Mouse (Mus musculus) lung, embryonic 16.5 days (tissue): ENCODE data around the gene Ryr2. TPM values are rescaled to one million over a fixed set of nuclear protein-coding genes. Genes with fewer than 3 reads are reported as not detected.
"Not testable (repeated sequence)": the region's sequence is repeated elsewhere in the genome, so short reads cannot be mapped to it uniquely, and the experiment has no call there.

Source experiments
- ATAC-seq: fragments of 200-750 bp; cut with Nextera tagmentation; 2 replicates; pipeline ENCODE4 v1.8.0; 2017; ENCODE audit warnings: low read depth, mild to moderate bottlenecking, moderate library complexity
- H3K27ac ChIP-seq: fragments of 300-500 bp; sonication (generic); 2 replicates; pipeline ENCODE4 v1.5.1; 2014; ENCODE audit warnings: mild to moderate bottlenecking, control low read depth, low read length
- H3K27me3 ChIP-seq: fragments of 300-500 bp; sonication (generic); 2 replicates; pipeline ENCODE4 v1.6.1; 2014; ENCODE audit warnings: low read depth, low read length, mixed read lengths; ENCODE audit not compliant: control insufficient read depth, insufficient read depth
- H3K36me3 ChIP-seq: fragments of 300-500 bp; sonication (generic); 2 replicates; pipeline ENCODE4 v1.6.1; 2014; ENCODE audit warnings: low read length; ENCODE audit not compliant: control insufficient read depth, insufficient read depth
- H3K4me1 ChIP-seq: fragments of 300-500 bp; sonication (generic); replicated peaks from 2 replicates; pipeline ENCODE4 v1.6.1; 2014; ENCODE audit warnings: low read length, mixed read lengths; ENCODE audit not compliant: control insufficient read depth, insufficient read depth
- H3K4me2 ChIP-seq: fragments of 300-500 bp; sonication (generic); 2 replicates; pipeline ENCODE4 v1.6.1; 2014; ENCODE audit warnings: low read depth, low read length, control low read depth
- H3K4me3 ChIP-seq: fragments of 300-500 bp; sonication (generic); 2 replicates; pipeline ENCODE4 v1.5.1; 2014; ENCODE audit warnings: mild to moderate bottlenecking, low read length, control low read depth
- H3K9ac ChIP-seq: fragments of 300-500 bp; sonication (generic); 2 replicates; pipeline ENCODE4 v1.6.1; 2014; ENCODE audit warnings: low read length, control low read depth
- H3K9me3 ChIP-seq: fragments of 300-500 bp; sonication (generic); 2 replicates; pipeline ENCODE4 v1.6.1; 2016; ENCODE audit warnings: low read length; ENCODE audit not compliant: control insufficient read depth
- WGBS: fragments of 180-500 bp; shearing (Covaris S2); extraction: QIAGEN DNeasy Blood & Tissue Kit; methylation state at CpG from one replicate; pipeline ENCODE4 v1.1.7; 2014; 5-methylcytosine and 5-hydroxymethylcytosine counted together
- polyA plus RNA-seq: library from polyadenylated mRNA; unstranded; fragments of >200 nt; fragmentation: Nextera tagmentation; extraction: Ambion mirVana; gene quantifications from 2 replicates; pipeline ENCODE4 v1.2.1, GENCODE M21; 2015

Gene Ryr2
- polyA plus RNA-seq, 1 experiment from 2014 or later = 1.5 TPM

GRCm38 (mm10) chr13:11831210-11831609, 275.5 kb downstream of the Ryr2 start:
- Histone ChIP-seq H3K4me2 (no peak overlapping the region), H3K9ac (no peak overlapping the region), H3K9me3 (no peaks in the 10 kb centered on the region), H3K36me3 (no peaks in the 10 kb centered on the region), H3K4me3 (no peak overlapping the region), H3K4me1 (no peaks in the 10 kb centered on the region), H3K27me3 (no peaks in the 10 kb centered on the region), H3K27ac (no peak overlapping the region)
- WGBS = 77% methylated on average over 4 of the region's 4 CpGs
- no peak for ATAC-seq

GRCm38 (mm10) chr13:11825563-11826226, 281.1 kb downstream of the Ryr2 start:
- no peak overlapping the region for H3K4me2 ChIP-seq
- H3K4me3 ChIP-seq = no peak overlapping the region
- no peak overlapping the region for H3K27ac ChIP-seq
- no peaks in the 10 kb centered on the region for H3K9me3 ChIP-seq
- 99% methylated on average over 2 of the region's 2 CpGs for WGBS
- H3K9ac ChIP-seq = no peak overlapping the region
- H3K4me1 ChIP-seq = no peaks in the 10 kb centered on the region
- no peaks in the 10 kb centered on the region for H3K27me3 ChIP-seq
- H3K36me3 ChIP-seq = no peaks in the 10 kb centered on the region
- no peak for ATAC-seq

GRCm38 (mm10) chr13:11818723-11819122, 288.0 kb downstream of the Ryr2 start:
- H3K27me3 ChIP-seq = no peaks in the 10 kb centered on the region
- 71% methylated on average over 3 of the region's 3 CpGs for WGBS
- H3K9ac ChIP-seq = no peak overlapping the region
- no peaks in the 10 kb centered on the region for H3K9me3 ChIP-seq
- ATAC-seq = no peak
- H3K4me3 ChIP-seq = no peak overlapping the region
- no peak overlapping the region for H3K27ac ChIP-seq
- no peak overlapping the region for H3K4me2 ChIP-seq
- no peaks in the 10 kb centered on the region for H3K36me3 ChIP-seq
- no peaks in the 10 kb centered on the region for H3K4me1 ChIP-seq

GRCm38 (mm10) chr13:11809365-11809764, 297.4 kb downstream of the Ryr2 start:
- 45% methylated on average over 1 of the region's 1 CpGs for WGBS
- H3K36me3 ChIP-seq, H3K4me1 ChIP-seq, H3K9me3 ChIP-seq, H3K27me3 ChIP-seq, H3K4me2 ChIP-seq, H3K27ac ChIP-seq, H3K4me3 ChIP-seq, H3K9ac ChIP-seq: not testable (repeated sequence)
- peak; percentile 71 for ATAC-seq

- Histone ChIP-seq H3K9ac (no peak overlapping the region), H3K27ac (no peak overlapping the region), H3K4me2 (no peak overlapping the region), H3K4me3 (no peak overlapping the region), H3K4me1 (no peaks in the 10 kb centered on the region), H3K27me3 (no peaks in the 10 kb centered on the region), H3K36me3 (no peaks in the 10 kb centered on the region), H3K9me3 (no peaks in the 10 kb centered on the region)
- no peak for ATAC-seq
- 86% methylated on average over 3 of the region's 3 CpGs for WGBS
These were observed 314.2 kb downstream of the Ryr2 start for GRCm38 (mm10) chr13:11792536-11792935.

- Histone ChIP-seq H3K4me3 (no peak overlapping the region), H3K4me2 (no peak overlapping the region), H3K9ac (no peak overlapping the region), H3K9me3 (no peaks in the 10 kb centered on the region), H3K27ac (no peak overlapping the region), H3K36me3 (no peaks in the 10 kb centered on the region), H3K27me3 (no peaks in the 10 kb centered on the region), H3K4me1 (no peaks in the 10 kb centered on the region)
- ATAC-seq = no peak
- 73% methylated on average over 5 of the region's 5 CpGs for WGBS
These were observed 316.2 kb downstream of the Ryr2 start for GRCm38 (mm10) chr13:11790536-11790935.

- no peak for ATAC-seq
- no peaks in the 10 kb centered on the region for H3K36me3 ChIP-seq
- 64% methylated on average over 3 of the region's 3 CpGs for WGBS
- no peaks in the 10 kb centered on the region for H3K4me1 ChIP-seq
- H3K9me3 ChIP-seq = no peaks in the 10 kb centered on the region
- no peak overlapping the region for H3K4me3 ChIP-seq
- no peak overlapping the region for H3K27ac ChIP-seq
- H3K27me3 ChIP-seq = no peaks in the 10 kb centered on the region
- H3K9ac ChIP-seq = no peak overlapping the region
- H3K4me2 ChIP-seq = no peak overlapping the region
These were observed 324.2 kb downstream of the Ryr2 start for GRCm38 (mm10) chr13:11782411-11783155.

- Histone ChIP-seq H3K4me3 (no peak overlapping the region), H3K9me3 (no peaks in the 10 kb centered on the region), H3K27me3 (no peaks in the 10 kb centered on the region), H3K9ac (no peak overlapping the region), H3K36me3 (no peaks in the 10 kb centered on the region), H3K27ac (no peak overlapping the region), H3K4me2 (no peak overlapping the region), H3K4me1 (no peaks in the 10 kb centered on the region)
- ATAC-seq = no peak
- WGBS = 30% methylated on average over 2 of the region's 2 CpGs
These were observed 325.7 kb downstream of the Ryr2 start for GRCm38 (mm10) chr13:11781065-11781464.

GRCm38 (mm10) chr13:11777726-11778125, 329.0 kb downstream of the Ryr2 start:
- no peak for ATAC-seq
- 73% methylated on average over 6 of the region's 6 CpGs for WGBS
- H3K27me3 ChIP-seq = no peaks in the 10 kb centered on the region
- H3K36me3 ChIP-seq = no peaks in the 10 kb centered on the region
- no peak overlapping the region for H3K4me2 ChIP-seq
- no peak overlapping the region for H3K9ac ChIP-seq
- H3K27ac ChIP-seq = no peak overlapping the region
- H3K4me3 ChIP-seq = no peak overlapping the region
- H3K4me1 ChIP-seq = no peaks in the 10 kb centered on the region
- no peaks in the 10 kb centered on the region for H3K9me3 ChIP-seq
